Mouse (Mus musculus) cerebellum, adult 2 months (tissue): ENCODE measurements around the gene F830045P16Rik. TPM values are rescaled to one million over a fixed set of nuclear protein-coding genes. Genes with fewer than 3 reads are reported as not detected.

Experiments used
- DNase-seq, 2 experiments: peaks; one replicate each; pipeline ENCODE4 v3.0.0; 2021
- H3K27ac ChIP-seq: fragments of 200-500 bp; 2 replicates; pipeline ENCODE4 v1.5.1; 2012; ENCODE audit warnings: low read length, control low read depth, inconsistent platforms; ENCODE audit not compliant: insufficient read depth
- H3K27me3 ChIP-seq: fragments of 200-500 bp; 2 replicates; pipeline ENCODE4 v1.6.1; 2012; ENCODE audit warnings: inconsistent platforms, mild to moderate bottlenecking, low read length, moderate library complexity; ENCODE audit not compliant: control insufficient read depth, insufficient read depth
- H3K4me1 ChIP-seq: fragments of 200-500 bp; 2 replicates; pipeline ENCODE4 v1.6.1; 2011; ENCODE audit warnings: low read length; ENCODE audit not compliant: control insufficient read depth, insufficient read depth
- H3K4me3 ChIP-seq: fragments of 200-500 bp; replicated peaks from 2 replicates; pipeline ENCODE3; 2011; ENCODE audit warnings: mild to moderate bottlenecking, low read depth, low read length, control low read depth; ENCODE audit not compliant: insufficient read depth
- CTCF ChIP-seq: fragments of 200-500 bp; IDR thresholded peaks from 2 replicates; pipeline ENCODE4 v1.5.1; 2011; ENCODE audit warnings: low read depth, mild to moderate bottlenecking, control low read depth, low read length, moderate library complexity, borderline replicate concordance; ENCODE audit not compliant: insufficient read depth
- POLR2A ChIP-seq: fragments of 200-500 bp; IDR thresholded peaks from 2 replicates; pipeline ENCODE4 v1.6.1; 2011; ENCODE audit warnings: low read length, control low read depth, borderline replicate concordance; ENCODE audit not compliant: insufficient read depth
- WGBS: fragments of 180-500 bp; shearing (Covaris S2); methylation state at CpG from one replicate; pipeline ENCODE4 v1.1.7; 2018; 5-methylcytosine and 5-hydroxymethylcytosine counted together
- polyA plus RNA-seq: library from polyadenylated mRNA; depleted of rRNA; stranded (reverse); fragments of >200 nt; gene quantifications from 2 replicates; pipeline ENCODE4 v1.2.3, GENCODE M21; 2012; rRNA removed

F830045P16Rik gene
- polyA plus RNA-seq, result 0.13 and 0.15 TPM in 2 replicates

GRCm38 (mm10) chr2:129536377-129536776, at the start of gene F830045P16Rik:
Gene F830045P16Rik (minus strand): TSS chr2:129536602.
- peaks cover 35% of the 10 kb centered on the region for H3K4me1 ChIP-seq
- DNase-seq, result peak in 1 of 2 experiments; percentile 27
- no peaks in the 10 kb centered on the region for H3K27me3 ChIP-seq
- no peak within 1 kb of the TSS for H3K4me3 ChIP-seq
- 45% methylated on average over 2 of the region's 2 CpGs for WGBS
- TF ChIP-seq CTCF (no peak), POLR2A (no peak)
- H3K27ac ChIP-seq, result no peak within 1 kb of the TSS

GRCm38 (mm10) chr2:129585904-129586514, 49.6 kb upstream of the F830045P16Rik start:
- Histone ChIP-seq H3K4me1 (peaks cover 25% of the 10 kb centered on the region), H3K27me3 (no peaks in the 10 kb centered on the region), H3K27ac (0 out of 2 replicates have a peak overlapping the region, but pooled peaks have one; percentile 12), H3K4me3 (no peak overlapping the region)
- 27% methylated on average over 11 of the region's 11 CpGs for WGBS
- TF ChIP-seq CTCF (no peak), POLR2A (no peak)
- DNase-seq, result peak; percentile 52 to 63

GRCm38 (mm10) chr2:129584905-129585304, 48.5 kb upstream of the F830045P16Rik start:
- H3K4me3 ChIP-seq, result no peak overlapping the region
- DNase-seq, result no peak
- H3K27ac ChIP-seq, result no peak overlapping the region
- no peaks in the 10 kb centered on the region for H3K27me3 ChIP-seq
- peaks cover 29% of the 10 kb centered on the region for H3K4me1 ChIP-seq
- WGBS, result 69% methylated on average over 1 of the region's 1 CpGs
- TF ChIP-seq POLR2A (no peak), CTCF (no peak)

GRCm38 (mm10) chr2:129582261-129582660, 45.9 kb upstream of the F830045P16Rik start:
- H3K4me1 ChIP-seq, result peaks cover 29% of the 10 kb centered on the region
- H3K4me3 ChIP-seq, result no peak overlapping the region
- 88% methylated on average over 4 of the region's 4 CpGs for WGBS
- TF ChIP-seq POLR2A (no peak), CTCF (no peak)
- DNase-seq, result no peak
- no peaks in the 10 kb centered on the region for H3K27me3 ChIP-seq
- H3K27ac ChIP-seq, result no peak overlapping the region

GRCm38 (mm10) chr2:129581826-129582225, 45.4 kb upstream of the F830045P16Rik start:
- H3K4me1 ChIP-seq, result peaks cover 29% of the 10 kb centered on the region
- H3K27ac ChIP-seq, result no peak overlapping the region
- WGBS, result 83% methylated on average over 3 of the region's 3 CpGs
- TF ChIP-seq CTCF, result no peak
- TF ChIP-seq POLR2A, result no peak
- DNase-seq, result no peak
- no peaks in the 10 kb centered on the region for H3K27me3 ChIP-seq
- H3K4me3 ChIP-seq, result no peak overlapping the region

DNA sequence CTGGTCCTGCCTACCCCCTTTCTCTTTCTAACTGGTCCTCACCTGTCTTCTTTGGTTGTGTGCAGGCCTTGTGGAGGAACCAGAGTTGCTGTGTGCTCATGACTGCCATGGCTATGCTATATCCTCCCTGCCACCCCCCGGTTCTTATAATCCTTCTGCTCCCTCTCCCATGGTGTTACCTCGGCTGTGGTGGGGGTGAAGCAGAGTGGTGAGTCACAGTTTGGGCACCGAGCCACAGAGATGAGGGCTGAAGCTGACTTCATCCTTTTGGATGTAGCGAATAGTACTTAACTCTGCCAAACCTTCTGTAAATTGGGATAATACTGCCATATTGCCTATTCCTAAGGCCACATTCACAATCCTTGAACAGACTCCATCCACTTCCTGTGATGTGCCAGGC, 44.3 kb upstream of the F830045P16Rik start:
- peaks cover 28% of the 10 kb centered on the region for H3K4me1 ChIP-seq
- H3K27me3 ChIP-seq, result no peaks in the 10 kb centered on the region
- TF ChIP-seq POLR2A (no peak), CTCF (no peak)
- DNase-seq, result peak; percentile 77 to 86
- 17% methylated on average over 4 of the region's 4 CpGs for WGBS
- no peak overlapping the region for H3K4me3 ChIP-seq
- H3K27ac ChIP-seq, result no peak overlapping the region

DNA sequence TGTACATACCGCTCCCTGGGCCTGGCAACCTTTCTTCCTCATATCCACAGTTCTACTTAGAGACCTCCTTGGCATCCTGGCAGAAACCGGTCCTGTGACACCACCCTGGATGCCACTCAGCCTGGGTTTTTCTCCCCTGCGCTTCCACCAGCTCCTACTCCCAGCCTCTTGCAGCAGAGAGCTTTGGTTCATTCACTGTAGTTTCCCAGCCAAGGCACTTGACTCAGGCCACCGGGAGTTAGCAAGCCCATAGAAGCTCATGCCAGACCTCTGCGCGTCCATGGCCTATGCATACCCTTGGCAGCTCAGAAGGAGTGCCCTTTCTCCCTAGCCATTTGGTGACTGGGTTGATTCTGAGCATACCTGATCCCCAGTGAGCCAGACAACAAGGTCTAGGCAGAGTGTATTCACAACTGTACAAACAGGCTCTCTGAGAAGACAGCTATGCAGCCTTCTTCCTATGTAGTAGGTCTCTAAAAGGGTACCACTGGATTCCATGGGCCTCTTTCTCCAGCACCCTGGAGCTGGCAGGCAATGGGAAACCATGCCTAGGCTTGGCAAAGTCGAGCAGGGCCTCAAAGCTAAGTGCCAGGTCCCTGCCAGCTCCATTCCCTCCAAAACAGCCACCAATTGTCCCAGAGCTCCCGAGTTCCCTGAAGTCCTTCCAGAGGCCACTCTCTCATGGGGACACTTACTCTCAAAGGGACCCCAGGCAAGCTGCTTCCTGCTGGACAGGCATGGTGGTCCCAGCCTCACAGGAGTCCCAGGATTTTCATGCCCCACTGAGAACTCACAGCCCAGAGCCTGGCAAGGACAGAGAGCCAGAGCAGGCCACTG, 40.4 kb upstream of the F830045P16Rik start:
- H3K27ac ChIP-seq, result no peak overlapping the region
- no peaks in the 10 kb centered on the region for H3K27me3 ChIP-seq
- H3K4me3 ChIP-seq, result no peak overlapping the region
- WGBS, result 51% methylated on average over 8 of the region's 8 CpGs
- peaks cover 27% of the 10 kb centered on the region for H3K4me1 ChIP-seq
- DNase-seq, result peak; percentile 40 to 62
- TF ChIP-seq POLR2A (no peak), CTCF (no peak)
